Mouse (Mus musculus) liver, adult 2 months (tissue): ENCODE results near the gene Prim2. TPM values are rescaled to one million over a fixed set of nuclear protein-coding genes. Genes with fewer than 3 reads are reported as not detected.

Experiments
- DNase-seq: peaks from one replicate; pipeline ENCODE4 v3.0.0-alpha.2; 2011; ENCODE audit warnings: low read depth, low spot score; ENCODE audit errors: extremely low read depth
- H3K27ac ChIP-seq: fragments of 200-500 bp; replicated peaks from 2 replicates; pipeline ENCODE4 v1.5.1; 2012; ENCODE audit warnings: low read depth, mild to moderate bottlenecking, control low read depth, inconsistent platforms, low read length; ENCODE audit not compliant: insufficient read depth
- H3K27me3 ChIP-seq: fragments of 200-500 bp; 2 replicates; pipeline ENCODE4 v1.6.1; 2012; ENCODE audit warnings: mild to moderate bottlenecking, moderate library complexity, low read length, inconsistent platforms; ENCODE audit not compliant: control insufficient read depth, insufficient read depth
- H3K36me3 ChIP-seq: fragments of 200-500 bp; 2 replicates; pipeline ENCODE4 v1.6.1; 2012; ENCODE audit warnings: low read length, inconsistent platforms; ENCODE audit not compliant: control insufficient read depth, insufficient read depth
- H3K4me1 ChIP-seq: fragments of 200-500 bp; 2 replicates; pipeline ENCODE4 v1.6.1; 2011; ENCODE audit warnings: low read length; ENCODE audit not compliant: control insufficient read depth, insufficient read depth
- H3K4me3 ChIP-seq: fragments of 200-500 bp; 2 replicates; pipeline ENCODE4 v1.5.1; 2011; ENCODE audit warnings: low read depth, mild to moderate bottlenecking, control low read depth, low read length, moderate library complexity; ENCODE audit not compliant: insufficient read depth
- H3K79me2 ChIP-seq: fragments of 200-500 bp; 2 replicates; pipeline ENCODE4 v1.6.1; 2012; ENCODE audit warnings: inconsistent platforms, mild to moderate bottlenecking, low read length, moderate library complexity; ENCODE audit not compliant: control insufficient read depth, insufficient read depth
- H3K9ac ChIP-seq: fragments of 200-500 bp; 2 replicates; pipeline ENCODE4 v1.6.1; 2012; ENCODE audit warnings: low read depth, mild to moderate bottlenecking, control low read depth, inconsistent platforms, low read length
- CTCF ChIP-seq: fragments of 200-500 bp; IDR thresholded peaks from 2 replicates; pipeline ENCODE4 v1.5.1; 2011; ENCODE audit warnings: low read depth, low read length, control low read depth
- POLR2A ChIP-seq: fragments of 200-500 bp; IDR thresholded peaks from 2 replicates; pipeline ENCODE4 v1.6.1; 2011; ENCODE audit warnings: low read length, control low read depth; ENCODE audit not compliant: insufficient read depth; ENCODE audit errors: extremely low read depth
- WGBS: fragments of 180-500 bp; shearing (Covaris S2); methylation state at CpG from one replicate; pipeline ENCODE4 v1.1.7; 2018; 5-methylcytosine and 5-hydroxymethylcytosine counted together
- polyA plus RNA-seq: library from polyadenylated mRNA; depleted of rRNA; stranded (reverse); fragments of >200 nt; gene quantifications from 2 replicates; pipeline ENCODE4 v1.2.3, GENCODE M21; 2012
- total RNA-seq: library from RNA; depleted of rRNA; stranded (reverse); fragments of >200 nt; gene quantifications from 2 replicates; pipeline ENCODE4 v1.2.3, GENCODE M21; 2014

The Prim2 gene
- total and polyA plus RNA-seq, 2 experiments = 1.2 to 5.1 TPM

- WGBS = 76% methylated on average over 4 of the region's 4 CpGs
- H3K79me2 ChIP-seq = no peaks in the 10 kb centered on the region
- H3K36me3 ChIP-seq = no peaks in the 10 kb centered on the region
- no peaks in the 10 kb centered on the region for H3K27me3 ChIP-seq
- H3K4me3 ChIP-seq = no peak overlapping the region
- no peak overlapping the region for H3K27ac ChIP-seq
- no peak for DNase-seq
- no peak for TF ChIP-seq POLR2A
- no peak for TF ChIP-seq CTCF
- H3K4me1 ChIP-seq = no peaks in the 10 kb centered on the region
- H3K9ac ChIP-seq = no peak overlapping the region
These were observed 170.0 kb downstream of the Prim2 start for GRCm38 (mm10) chr1:33499603-33500002.

GRCm38 (mm10) chr1:33496128-33496527 is 173.5 kb downstream of the Prim2 start:
- H3K4me3 ChIP-seq = no peak overlapping the region
- H3K4me1 ChIP-seq = no peaks in the 10 kb centered on the region
- no peaks in the 10 kb centered on the region for H3K79me2 ChIP-seq
- no peak for DNase-seq
- TF ChIP-seq POLR2A (no peak), CTCF (no peak)
- no peak overlapping the region for H3K9ac ChIP-seq
- no peak overlapping the region for H3K27ac ChIP-seq
- H3K36me3 ChIP-seq = no peaks in the 10 kb centered on the region
- WGBS = 89% methylated on average over 4 of the region's 4 CpGs
- H3K27me3 ChIP-seq = no peaks in the 10 kb centered on the region

- no peaks in the 10 kb centered on the region for H3K79me2 ChIP-seq
- no peaks in the 10 kb centered on the region for H3K36me3 ChIP-seq
- WGBS = 64% methylated on average over 3 of the region's 3 CpGs
These were observed 174.0 kb downstream of the Prim2 start for GRCm38 (mm10) chr1:33495586-33495985.

GRCm38 (mm10) chr1:33495203-33495553 is 174.4 kb downstream of the Prim2 start:
- Histone ChIP-seq H3K79me2 (no peaks in the 10 kb centered on the region), H3K27me3 (no peaks in the 10 kb centered on the region), H3K27ac (no peak overlapping the region), H3K4me3 (no peak overlapping the region), H3K36me3 (no peaks in the 10 kb centered on the region), H3K4me1 (no peaks in the 10 kb centered on the region), H3K9ac (no peak overlapping the region)
- TF ChIP-seq CTCF (no peak), POLR2A (no peak)
- no peak for DNase-seq
- 88% methylated on average over 8 of the region's 8 CpGs for WGBS

More at GRCm38 (mm10) chr1:33495586-33495985, 174.0 kb downstream of the Prim2 start:
- Histone ChIP-seq H3K27ac (no peak overlapping the region), H3K4me1 (no peaks in the 10 kb centered on the region), H3K27me3 (no peaks in the 10 kb centered on the region), H3K9ac (no peak overlapping the region), H3K4me3 (no peak overlapping the region)
- no peak for DNase-seq
- TF ChIP-seq CTCF (no peak), POLR2A (no peak)

- H3K4me3 ChIP-seq = no peak overlapping the region
- H3K36me3 ChIP-seq = no peaks in the 10 kb centered on the region
- no peak overlapping the region for H3K9ac ChIP-seq
- no peak for TF ChIP-seq POLR2A
- TF ChIP-seq CTCF = no peak
- no peak overlapping the region for H3K27ac ChIP-seq
- no peaks in the 10 kb centered on the region for H3K4me1 ChIP-seq
- H3K27me3 ChIP-seq = no peaks in the 10 kb centered on the region
- WGBS = 92% methylated on average over 2 of the region's 2 CpGs
- DNase-seq = no peak
- no peaks in the 10 kb centered on the region for H3K79me2 ChIP-seq
These were observed 174.9 kb downstream of the Prim2 start for GRCm38 (mm10) chr1:33494524-33495202.

DNA sequence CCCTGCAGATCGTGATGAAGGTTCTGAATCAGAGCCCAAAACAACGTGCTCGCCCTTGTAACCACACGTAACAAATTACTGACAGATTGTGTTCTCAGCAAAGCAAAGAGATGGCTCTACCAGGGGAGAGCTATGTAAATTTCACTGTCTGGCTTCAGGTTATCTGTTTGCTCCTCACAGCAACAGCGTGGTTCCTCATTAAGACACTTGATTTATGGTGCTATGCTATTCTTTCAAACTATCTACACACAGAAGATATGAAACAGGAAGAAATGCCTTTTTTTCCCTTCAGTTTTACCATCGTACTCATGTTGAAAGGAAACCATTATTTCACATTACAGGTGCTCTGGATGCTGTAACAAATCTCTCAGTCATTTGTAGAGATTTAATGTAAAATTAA is 179.4 kb downstream of the Prim2 start:
- no peak overlapping the region for H3K9ac ChIP-seq
- DNase-seq = no peak
- no peaks in the 10 kb centered on the region for H3K27me3 ChIP-seq
- no peaks in the 10 kb centered on the region for H3K4me1 ChIP-seq
- WGBS = 77% methylated on average over 6 of the region's 6 CpGs
- H3K4me3 ChIP-seq = no peak overlapping the region
- H3K27ac ChIP-seq = no peak overlapping the region
- H3K79me2 ChIP-seq = no peaks in the 10 kb centered on the region
- TF ChIP-seq POLR2A = no peak
- TF ChIP-seq CTCF = no peak
- H3K36me3 ChIP-seq = no peaks in the 10 kb centered on the region
